Mouse (Mus musculus) kidney, adult 2 months (tissue): ENCODE data around the gene Vps25. TPM values are rescaled to one million over a fixed set of nuclear protein-coding genes. Genes with fewer than 3 reads are reported as not detected.

ENCODE experiments used
- DNase-seq: peaks from one replicate; pipeline ENCODE4 v3.0.0; 2021
- H3K27ac ChIP-seq: fragments of 200-500 bp; 2 replicates; pipeline ENCODE4 v1.5.1; 2012; ENCODE audit warnings: low read depth, low read length, control low read depth, inconsistent platforms; ENCODE audit not compliant: insufficient read depth
- H3K27me3 ChIP-seq: fragments of 200-500 bp; replicated peaks from 2 replicates; pipeline ENCODE4 v1.6.1; 2012; ENCODE audit warnings: mild to moderate bottlenecking, moderate library complexity, low read length, inconsistent platforms; ENCODE audit not compliant: control insufficient read depth, insufficient read depth
- H3K36me3 ChIP-seq: fragments of 200-500 bp; 2 replicates; pipeline ENCODE4 v1.6.1; 2012; ENCODE audit warnings: mild to moderate bottlenecking, moderate library complexity, low read length, inconsistent platforms; ENCODE audit not compliant: control insufficient read depth, insufficient read depth
- H3K4me1 ChIP-seq: fragments of 200-500 bp; 2 replicates; pipeline ENCODE4 v1.6.1; 2011; ENCODE audit warnings: low read length; ENCODE audit not compliant: control insufficient read depth, insufficient read depth
- H3K4me3 ChIP-seq: fragments of 200-500 bp; 2 replicates; pipeline ENCODE4 v1.5.1; 2011; ENCODE audit warnings: mild to moderate bottlenecking, low read depth, low read length, control low read depth; ENCODE audit not compliant: insufficient read depth
- CTCF ChIP-seq: fragments of 200-500 bp; conservative IDR thresholded peaks from 2 replicates; pipeline ENCODE4 v1.5.1; 2011; ENCODE audit warnings: low read depth, mild to moderate bottlenecking, control low read depth, low read length, moderate library complexity, mixed read lengths; ENCODE audit not compliant: insufficient read depth, insufficient read length
- POLR2A ChIP-seq: fragments of 200-500 bp; IDR thresholded peaks from one replicate; pipeline ENCODE4 v1.6.1; 2011; ENCODE audit warnings: low read depth, low read length, control low read depth
- WGBS: fragments of 180-500 bp; shearing (Covaris S2); methylation state at CpG from one replicate; pipeline ENCODE4 v1.1.7; 2018; 5-methylcytosine and 5-hydroxymethylcytosine counted together
- polyA plus RNA-seq: library from polyadenylated mRNA; depleted of rRNA; stranded (reverse); fragments of >200 nt; gene quantifications from 2 replicates; pipeline ENCODE4 v1.2.3, GENCODE M21; 2012

The Vps25 gene
- polyA plus RNA-seq, 1 experiment: 116 TPM

DNA sequence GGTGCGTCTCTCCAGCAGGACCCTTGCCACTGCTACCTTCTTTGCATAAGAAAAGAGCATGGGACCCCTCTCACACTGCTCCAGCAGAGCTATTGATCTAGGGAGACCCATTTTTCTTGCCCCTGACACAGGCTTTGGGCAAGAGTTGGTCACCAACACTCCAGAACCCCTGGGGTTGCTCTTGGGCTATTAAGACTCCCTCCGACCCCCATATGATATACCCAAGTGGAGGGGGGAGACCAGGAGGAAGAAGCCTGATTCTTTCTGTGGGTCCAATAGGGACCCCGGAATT, 10.4 kb downstream of the Vps25 start:
- Histone ChIP-seq H3K4me1 (peaks cover 11% of the 10 kb centered on the region), H3K4me3 (peak overlapping the region; percentile 96)
- no peak for TF ChIP-seq CTCF
- no peak for TF ChIP-seq POLR2A

DNA sequence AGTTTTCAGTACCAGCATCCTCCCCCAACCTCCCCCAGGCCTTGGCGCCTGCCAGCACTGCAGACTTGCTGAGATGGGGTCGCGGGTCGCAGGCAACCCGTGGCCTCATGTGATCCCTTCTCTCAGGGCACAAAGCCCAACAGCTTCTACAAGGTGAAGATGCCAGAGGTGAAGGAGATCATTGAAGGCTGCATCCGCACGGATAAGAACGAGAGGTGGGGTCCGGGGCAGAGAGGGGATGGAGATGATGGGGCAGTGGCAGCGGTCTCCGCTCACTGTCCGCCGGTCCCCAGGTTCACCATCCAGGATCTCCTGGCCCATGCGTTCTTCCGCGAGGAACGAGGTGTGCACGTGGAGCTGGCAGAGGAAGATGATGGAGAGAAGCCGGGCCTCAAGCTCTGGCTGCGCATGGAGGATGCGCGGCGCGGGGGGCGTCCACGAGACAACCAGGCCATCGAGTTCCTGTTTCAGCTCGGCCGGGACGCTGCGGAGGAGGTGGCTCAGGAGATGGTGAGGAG, 11.5 kb downstream of the Vps25 start:
- Histone ChIP-seq H3K27me3 (no peaks in the 10 kb centered on the region), H3K27ac (peak overlapping the region; percentile 22), H3K4me3 (peak overlapping the region; percentile 15), H3K4me1 (peaks cover 7% of the 10 kb centered on the region), H3K36me3 (peaks cover 3% of the 10 kb centered on the region; the same call in 1 of the 2 replicates)
- TF ChIP-seq CTCF (no peak), POLR2A (peak; percentile 17)
- 39% methylated on average over 31 of the region's 31 CpGs for WGBS
- DNase-seq: no peak

More for the DNA sequence above, 10.4 kb downstream of the Vps25 start:
- H3K27ac ChIP-seq: peak overlapping the region; percentile 37
- DNase-seq: no peak
- no peaks in the 10 kb centered on the region for H3K27me3 ChIP-seq
- peaks cover 3% of the 10 kb centered on the region; the same call in 1 of the 2 replicates for H3K36me3 ChIP-seq
- WGBS: 59% methylated on average over 3 of the region's 3 CpGs

GRCm38 (mm10) chr11:101265906-101266305, 12.4 kb downstream of the Vps25 start:
- no peak for TF ChIP-seq CTCF
- TF ChIP-seq POLR2A: no peak
- Histone ChIP-seq H3K27me3 (no peaks in the 10 kb centered on the region), H3K4me3 (no peak overlapping the region), H3K27ac (0 out of 2 replicates have a peak overlapping the region, but pooled peaks have one; percentile 30), H3K4me1 (peaks cover 7% of the 10 kb centered on the region), H3K36me3 (peaks cover 3% of the 10 kb centered on the region; the same call in 1 of the 2 replicates)
- 56% methylated on average over 6 of the region's 6 CpGs for WGBS
- DNase-seq: no peak

- H3K27ac ChIP-seq: 0 out of 2 replicates have a peak overlapping the region, but pooled peaks have one; percentile 32
- DNase-seq: no peak
- no peak overlapping the region for H3K4me3 ChIP-seq
- H3K27me3 ChIP-seq: no peaks in the 10 kb centered on the region
- H3K4me1 ChIP-seq: no peaks in the 10 kb centered on the region; the same call in 1 of the 2 replicates
- no peak for TF ChIP-seq CTCF
- no peak for TF ChIP-seq POLR2A
- 43% methylated on average over 10 of the region's 10 CpGs for WGBS
- peaks cover 3% of the 10 kb centered on the region; the same call in 1 of the 2 replicates for H3K36me3 ChIP-seq
These were observed 16.1 kb downstream of the Vps25 start for GRCm38 (mm10) chr11:101269577-101270116.

GRCm38 (mm10) chr11:101272446-101272845, 18.9 kb downstream of the Vps25 start:
- Histone ChIP-seq H3K4me3 (no peak overlapping the region), H3K27me3 (no peaks in the 10 kb centered on the region), H3K4me1 (peaks cover 19% of the 10 kb centered on the region), H3K36me3 (no peaks in the 10 kb centered on the region; the same call in 1 of the 2 replicates), H3K27ac (no peak overlapping the region)
- TF ChIP-seq CTCF (no peak), POLR2A (no peak)
- no peak for DNase-seq
- 77% methylated on average over 3 of the region's 3 CpGs for WGBS

DNA sequence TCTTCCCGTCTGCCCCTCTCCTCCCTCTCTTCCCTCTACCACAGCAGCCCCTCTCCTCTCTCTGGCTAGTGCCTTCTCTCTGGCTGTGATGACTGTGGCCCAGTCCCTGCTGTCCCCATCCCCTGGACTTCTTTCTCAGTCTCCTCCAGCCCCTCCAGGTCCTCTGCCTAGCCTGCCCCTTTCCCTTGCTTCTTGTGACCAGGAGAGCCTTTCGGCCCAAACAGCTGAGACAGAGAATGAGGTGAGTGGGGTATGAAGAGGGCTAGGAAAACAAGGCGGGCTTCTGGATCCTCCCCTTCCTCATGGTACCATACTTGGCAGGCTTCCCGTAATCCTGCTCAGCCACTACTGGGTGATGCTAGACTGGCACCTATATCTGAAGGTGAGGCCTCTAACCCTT, 21.8 kb downstream of the Vps25 start:
- TF ChIP-seq CTCF (no peak), POLR2A (no peak)
- peaks cover 21% of the 10 kb centered on the region for H3K4me1 ChIP-seq
- DNase-seq: no peak
- peak overlapping the region; percentile 58 for H3K27ac ChIP-seq
- WGBS: 69% methylated on average over 4 of the region's 4 CpGs
- H3K4me3 ChIP-seq: no peak overlapping the region
- H3K27me3 ChIP-seq: no peaks in the 10 kb centered on the region
- no peaks in the 10 kb centered on the region; the same call in 1 of the 2 replicates for H3K36me3 ChIP-seq

- Histone ChIP-seq H3K27me3 (no peaks in the 10 kb centered on the region), H3K27ac (peak overlapping the region; percentile 89), H3K36me3 (no peaks in the 10 kb centered on the region; the same call in 1 of the 2 replicates), H3K4me3 (no peak overlapping the region), H3K4me1 (peaks cover 25% of the 10 kb centered on the region)
- DNase-seq: peak; percentile 54
- WGBS: 44% methylated on average over 27 of the region's 27 CpGs
- TF ChIP-seq POLR2A (no peak), CTCF (no peak)
These were observed 23.0 kb downstream of the Vps25 start for GRCm38 (mm10) chr11:101276319-101277070.
